Mouse (Mus musculus): ENCODE data around the gene Masp2. TPM values are rescaled to one million over a fixed set of nuclear protein-coding genes. Genes with fewer than 3 reads are reported as not detected.

Gene Masp2
- total RNA-seq, 2 experiments from 2014 or later = 1.1 to 1.6 TPM

- no peak for DNase-seq
Observed at GRCm38 (mm10) chr4:148635309-148635708, 33.0 kb downstream of the Masp2 start.

- no peak for DNase-seq
Observed at GRCm38 (mm10) chr4:148638302-148638701, 35.9 kb downstream of the Masp2 start.

- no peak for DNase-seq
Observed at GRCm38 (mm10) chr4:148639455-148639854, 37.1 kb downstream of the Masp2 start.

DNA sequence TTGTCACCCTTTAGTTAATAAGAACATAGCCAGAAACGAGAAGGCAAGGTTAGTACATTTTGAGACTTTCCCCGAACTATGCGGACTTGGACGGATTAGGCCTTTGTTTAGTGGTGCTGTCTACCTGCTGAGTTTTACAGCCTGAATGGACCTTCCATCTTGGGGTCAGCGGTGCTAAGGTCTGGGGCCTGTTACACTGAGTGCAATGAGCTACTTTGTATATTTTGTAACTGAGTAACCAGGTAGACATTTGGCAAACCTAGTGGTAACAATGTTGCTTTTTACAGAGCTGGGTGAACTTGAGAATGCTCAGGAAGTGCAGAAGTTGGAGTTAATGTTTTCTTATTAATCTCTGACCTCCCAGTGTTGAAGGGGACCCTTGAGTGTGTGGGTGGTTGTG, 38.8 kb downstream of the Masp2 start:
- no peak for DNase-seq

DNA sequence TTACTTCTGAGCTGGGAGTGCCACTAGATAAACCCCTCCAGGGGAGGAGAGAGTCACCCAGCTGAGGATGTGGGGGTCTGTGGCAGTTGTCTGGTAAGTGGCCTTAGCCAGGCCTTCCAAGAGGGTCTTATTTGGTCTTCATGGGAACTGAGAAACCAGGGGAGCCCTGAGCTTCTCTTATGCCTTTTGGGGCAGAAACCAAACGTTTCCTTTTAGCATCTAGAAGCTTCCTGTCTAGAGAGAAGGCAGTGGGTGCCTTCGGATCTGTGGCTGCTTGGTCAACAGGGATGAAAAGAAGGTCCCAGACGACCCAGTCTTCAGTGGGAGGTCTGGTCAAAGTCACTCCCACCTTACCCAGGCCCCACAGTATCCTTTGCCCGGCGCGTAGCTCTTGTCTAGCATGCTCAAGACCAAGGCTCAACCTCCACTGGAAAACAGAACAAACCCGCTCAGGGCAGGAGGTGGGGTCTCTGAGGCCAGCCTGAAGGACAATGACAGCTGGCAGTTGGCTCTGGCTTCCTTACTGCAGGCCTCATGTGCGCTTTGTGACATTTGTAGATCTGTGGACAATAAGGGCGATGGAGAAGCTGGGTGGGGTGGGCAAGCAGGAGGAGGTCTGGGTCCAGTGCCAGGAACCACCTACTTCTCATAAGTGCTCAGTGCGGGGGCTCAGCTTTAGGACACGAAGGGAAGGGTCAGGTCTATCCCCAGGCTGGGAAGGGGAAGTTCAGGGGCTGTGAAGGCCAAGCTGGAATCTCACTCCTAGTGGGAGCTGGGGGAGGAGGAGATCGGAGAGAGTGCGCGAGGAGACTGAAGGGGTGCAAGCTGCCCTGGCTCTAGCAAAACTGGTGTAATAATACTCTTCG, 41.2 kb downstream of the Masp2 start, which contains the start of gene Gm572:
Gene Gm572 (plus strand): TSS at position 27 of the 866 bp plus-strand sequence.
- DNase-seq = no peak

DNA sequence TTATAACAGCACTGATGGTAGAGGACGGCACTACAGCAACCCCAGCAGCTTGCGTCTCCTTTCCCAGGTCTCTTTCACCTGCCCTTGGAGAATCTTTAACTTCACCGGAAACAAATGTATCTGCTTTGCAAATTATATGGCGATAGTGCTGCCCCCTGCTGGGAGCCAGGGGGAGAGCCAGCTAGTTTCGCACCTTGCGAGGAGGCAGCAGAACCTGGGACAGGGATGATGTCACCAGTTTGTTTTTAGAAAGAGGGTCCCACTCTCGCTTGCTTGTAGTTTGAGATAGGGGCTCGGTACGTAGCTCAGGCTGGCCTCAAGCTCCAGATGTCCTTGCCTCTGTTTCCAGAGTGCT, 41.8 kb downstream of the Masp2 start:
- peak; percentile 65 to 78 for DNase-seq

- no peak for DNase-seq
Observed at GRCm38 (mm10) chr4:148644926-148645325, 42.6 kb downstream of the Masp2 start.

DNA sequence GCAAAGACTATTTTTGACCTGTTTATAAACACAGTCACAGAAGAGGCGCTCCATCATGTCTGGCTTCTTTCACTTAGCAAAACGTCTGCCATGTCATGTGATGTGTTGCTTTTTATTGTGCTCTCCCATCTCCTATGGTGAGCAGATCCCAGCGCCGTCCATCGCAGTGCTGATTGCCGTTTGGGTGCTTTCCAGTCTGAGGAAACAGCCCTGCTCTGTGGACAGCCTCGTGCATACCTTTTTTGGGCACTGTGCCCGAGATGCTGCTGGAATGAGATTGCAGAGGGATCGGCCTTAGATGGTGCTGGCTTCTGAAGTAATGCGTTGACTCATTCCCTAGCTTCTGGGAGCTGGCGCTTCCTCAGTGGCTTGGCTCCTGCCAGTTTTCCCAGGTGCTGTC, 44.3 kb downstream of the Masp2 start:
- peak; percentile 47 to 66 for DNase-seq

DNA sequence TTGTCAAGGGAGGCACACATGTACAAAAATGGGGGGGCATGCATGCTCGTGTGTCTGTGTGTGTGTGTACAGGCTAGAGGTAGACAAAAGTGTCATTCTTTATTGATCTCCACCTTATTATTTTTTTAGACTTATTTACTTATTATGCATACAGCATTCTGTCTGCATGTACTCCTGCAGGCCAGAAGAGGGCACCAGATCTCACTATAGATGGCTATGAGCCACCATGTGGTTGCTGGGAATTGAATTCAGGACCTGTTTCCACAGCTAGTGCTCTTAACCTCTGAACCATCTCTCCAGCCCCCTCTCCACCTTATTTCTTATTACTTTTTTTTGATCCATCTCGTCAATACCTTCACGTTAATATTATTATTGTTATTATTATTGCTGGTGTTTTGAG, 47.0 kb downstream of the Masp2 start:
- no peak for DNase-seq

- DNase-seq = peak; percentile 36 to 45
Observed at GRCm38 (mm10) chr4:148651045-148651444, 48.7 kb downstream of the Masp2 start.

DNA sequence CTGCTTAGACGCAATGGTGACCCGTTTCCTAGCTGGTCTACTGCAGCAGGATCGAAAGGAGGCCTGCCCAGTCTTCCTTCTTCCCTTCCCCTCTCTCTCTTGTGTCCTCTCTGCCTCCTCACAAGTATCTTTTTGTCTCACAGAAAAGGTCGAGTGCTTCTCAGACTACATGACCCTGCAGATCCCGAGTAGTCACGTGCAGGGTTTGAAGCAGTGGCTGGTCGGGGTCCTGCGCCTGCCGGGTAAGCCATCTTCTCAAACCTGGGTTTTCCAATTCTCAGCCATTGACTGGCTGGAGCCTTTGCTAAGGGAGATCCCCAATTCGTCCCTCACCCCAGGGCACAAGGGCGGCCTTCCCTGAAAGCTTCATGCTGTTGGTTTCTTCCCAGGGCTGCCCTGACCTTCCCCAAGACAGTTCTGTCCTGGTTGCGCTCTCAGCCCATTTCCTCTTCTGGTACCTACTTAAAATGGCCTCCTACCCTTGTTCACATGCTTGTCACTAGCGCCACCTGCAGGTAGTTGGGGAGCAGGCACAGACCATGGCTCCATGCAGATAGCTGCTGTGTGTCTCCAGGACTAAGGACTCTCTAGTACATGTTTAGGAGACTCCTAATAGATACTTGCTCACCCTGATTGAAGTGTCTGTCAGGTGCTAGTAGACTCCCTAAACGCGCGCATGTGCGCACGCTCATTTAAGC, 52.5 kb downstream of the Masp2 start:
- peak; percentile 53 to 59 for DNase-seq

DNA sequence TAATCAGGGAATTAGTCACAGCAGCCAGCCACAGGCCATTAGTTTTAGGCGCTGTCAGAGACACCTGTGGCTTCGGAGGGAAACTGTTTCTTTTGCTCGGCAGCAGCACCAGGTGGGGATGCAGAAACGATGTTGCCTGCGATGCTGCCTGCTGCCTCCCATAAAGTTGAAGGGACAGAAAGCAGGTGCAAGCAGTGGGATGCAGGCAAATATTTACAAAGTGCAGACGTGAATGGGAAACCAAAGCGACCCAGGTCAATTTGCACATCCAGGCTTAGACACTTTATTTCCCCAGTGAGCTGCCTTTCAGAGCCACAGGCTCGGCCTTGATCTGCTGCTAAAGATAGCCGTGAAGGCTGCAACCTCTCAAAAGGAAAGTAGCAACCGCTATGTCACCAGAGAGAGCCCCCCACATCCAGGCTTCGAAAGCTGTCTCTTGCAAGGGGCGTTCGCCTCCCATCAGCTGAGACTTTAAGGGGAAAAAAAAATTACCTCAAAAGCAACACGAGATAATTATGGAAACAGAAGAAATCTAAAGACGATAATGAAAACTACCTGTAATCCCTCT, 54.4 kb downstream of the Masp2 start:
- DNase-seq = peak; percentile 27 to 42

GRCm38 (mm10) chr4:148657776-148658175, 55.4 kb downstream of the Masp2 start:
- no peak for DNase-seq

DNA sequence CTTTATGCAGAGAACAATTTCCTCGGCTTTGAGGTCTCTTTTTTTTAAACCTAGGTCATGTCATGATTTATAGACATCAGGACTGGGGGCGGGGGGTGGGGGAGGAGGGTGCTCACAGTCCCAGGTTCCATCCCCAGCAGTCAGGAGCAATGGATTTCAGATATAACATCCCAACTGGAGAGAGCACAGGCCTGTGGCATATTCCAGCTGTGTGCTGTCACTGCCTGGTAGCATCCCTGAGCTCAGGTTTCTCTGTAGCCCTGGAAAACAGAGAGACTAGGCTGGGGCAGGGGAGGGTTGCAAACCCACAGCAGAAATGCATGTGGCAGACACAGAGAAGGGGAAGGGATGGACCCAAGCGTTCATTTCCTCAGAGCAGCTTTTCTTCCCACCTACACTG, 57.8 kb downstream of the Masp2 start:
- no peak for DNase-seq

DNA sequence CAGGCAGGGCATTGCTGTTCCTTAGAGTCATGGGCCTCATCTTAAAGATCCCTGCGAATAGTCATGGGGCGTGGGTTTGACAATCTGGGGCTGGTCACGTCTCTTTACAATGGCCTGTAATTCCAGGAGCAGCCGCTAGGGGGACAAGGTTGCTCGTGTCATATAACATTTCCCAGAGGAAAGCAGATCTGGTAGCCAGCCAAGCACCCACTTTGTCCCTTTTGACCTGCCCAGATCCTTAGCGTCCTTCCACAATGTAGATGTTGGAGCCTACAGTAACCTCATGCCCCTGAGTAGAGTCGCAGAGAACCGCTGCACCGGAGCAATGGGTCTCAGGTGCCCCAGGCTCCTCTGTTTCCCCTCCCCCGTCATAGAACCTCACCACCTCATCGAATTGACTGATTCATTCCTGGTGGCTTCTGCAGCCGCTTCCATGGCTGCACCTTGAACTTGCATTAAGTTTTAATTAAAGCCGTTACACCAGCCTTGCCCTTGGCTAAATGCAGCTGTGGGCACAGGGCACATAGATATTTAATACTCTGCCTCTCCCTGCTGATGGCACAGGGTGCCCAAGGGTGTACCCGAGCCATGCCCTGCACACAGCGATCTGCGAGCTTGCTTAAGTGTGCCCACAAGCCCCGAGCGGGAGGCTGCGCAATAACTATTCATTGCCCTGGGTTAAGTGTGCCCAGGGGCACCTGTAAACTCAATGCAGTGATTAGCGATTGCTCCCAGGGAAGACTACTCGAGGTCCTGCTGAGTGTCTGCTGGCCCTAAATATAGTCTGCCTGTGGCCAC, 60.0 kb downstream of the Masp2 start:
- peak; percentile 79 to 85 for DNase-seq

- DNase-seq = no peak
Observed at GRCm38 (mm10) chr4:148663326-148663725, 61.0 kb downstream of the Masp2 start.

GRCm38 (mm10) chr4:148664021-148664420, 61.7 kb downstream of the Masp2 start:
- DNase-seq = no peak

Other genes starting within 250 kb of the Masp2 start
- 10 to 100 TPM; 18.9 to 20.8 TPM for gene Ubiad1, start 157.8 kb upstream of the Masp2 start, total RNA-seq (2021)
- 10 to 100 TPM; 72.5 to 86.2 TPM for gene Mtor, start 153.9 kb upstream of the Masp2 start, total RNA-seq (2021)
- 1 to 10 TPM in 1 of 2 experiments, under 1 TPM in 1; 0.46 to 1.3 TPM for gene Angptl7, start 102.1 kb upstream of the Masp2 start, total RNA-seq (2021)
- 10 to 100 TPM; 43.6 to 52.6 TPM for gene Exosc10, start 44.1 kb upstream of the Masp2 start, total RNA-seq (2021)
- gene Srm, start 11.1 kb upstream of the Masp2 start, total RNA-seq (2021) = 10 to 100 TPM; 84.8 to 94.4 TPM
- gene Tardbp, start 24.5 kb downstream of the Masp2 start, total RNA-seq (2021) = 100 to 1,000 TPM; 233 to 286 TPM
- gene Gm572, start 40.8 kb downstream of the Masp2 start, total RNA-seq (2021) = not detected
- 1 to 10 TPM; 2.4 to 5.7 TPM for gene Casz1, start 201.9 kb downstream of the Masp2 start, total RNA-seq (2021)